Mouse (Mus musculus) embryonic fibroblast, embryonic 13.5 days (primary cell): ENCODE data around the gene Hist2h4.

ENCODE experiments used
- CTCF ChIP-seq: IDR thresholded peaks from 2 replicates; pipeline ENCODE4 v1.5.1; 2011; ENCODE audit warnings: mild to moderate bottlenecking, control low read depth, low read length, moderate library complexity, borderline replicate concordance; ENCODE audit not compliant: insufficient read depth
- POLR2A ChIP-seq: IDR thresholded peaks from 2 replicates; pipeline ENCODE4 v1.6.1; 2011; ENCODE audit warnings: low read depth, mild to moderate bottlenecking, control low read depth, low read length, moderate library complexity

DNA sequence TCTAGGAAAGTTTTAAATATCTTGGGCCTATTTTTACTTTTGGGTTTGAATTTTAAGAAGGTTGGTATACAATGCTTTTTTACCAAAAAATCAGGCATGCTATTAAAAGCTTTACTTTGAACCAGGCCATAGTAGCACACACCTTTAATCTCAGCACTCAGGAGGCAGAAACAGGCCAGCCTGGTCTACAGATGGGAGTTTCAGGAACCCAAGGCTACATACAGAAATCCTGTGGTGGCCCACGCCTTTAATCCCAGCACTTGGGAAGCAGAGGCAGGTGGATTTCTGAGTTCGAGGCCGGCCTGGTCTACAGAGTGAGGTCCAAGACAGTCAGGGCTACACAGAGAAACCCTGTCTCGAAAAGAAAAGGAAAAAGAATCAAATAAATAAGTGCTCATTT is 4.4 kb upstream of the Hist2h4 start:
- no peak for TF ChIP-seq CTCF
- TF ChIP-seq POLR2A, result no peak
